Mouse (Mus musculus) lung, embryonic 14.5 days (tissue): ENCODE results near the gene Thbs1. TPM values are rescaled to one million over a fixed set of nuclear protein-coding genes. Genes with fewer than 3 reads are reported as not detected.

Source experiments
- ATAC-seq: fragments of 200-750 bp; cut with Nextera tagmentation; 2 replicates; pipeline ENCODE4 v1.8.0; 2017; ENCODE audit warnings: mild to moderate bottlenecking, moderate TSS enrichment, moderate library complexity; ENCODE audit not compliant: insufficient read depth
- DNase-seq: peaks from one replicate; pipeline ENCODE4 v3.0.0-alpha.2; 2015
- H3K27ac ChIP-seq: fragments of 300-500 bp; sonication (generic); 2 replicates; pipeline ENCODE4 v1.5.1; 2014; ENCODE audit warnings: low read depth, mild to moderate bottlenecking, moderate library complexity
- H3K27me3 ChIP-seq: fragments of 300-500 bp; sonication (generic); 2 replicates; pipeline ENCODE4 v1.6.1; 2014; ENCODE audit warnings: low read length, control low read depth; ENCODE audit not compliant: insufficient read depth
- H3K36me3 ChIP-seq: fragments of 300-500 bp; sonication (generic); 2 replicates; pipeline ENCODE4 v1.6.1; 2014; ENCODE audit warnings: control low read depth; ENCODE audit not compliant: insufficient read depth
- H3K4me1 ChIP-seq: fragments of 300-500 bp; sonication (generic); 2 replicates; pipeline ENCODE4 v1.6.1; 2014; ENCODE audit warnings: antibody characterized with exemption, control low read depth; ENCODE audit not compliant: insufficient read depth
- H3K4me2 ChIP-seq: fragments of 300-500 bp; sonication (generic); 2 replicates; pipeline ENCODE4 v1.6.1; 2014; ENCODE audit warnings: mild to moderate bottlenecking
- H3K4me3 ChIP-seq: fragments of 300-500 bp; sonication (generic); 2 replicates; pipeline ENCODE4 v1.5.1; 2014; ENCODE audit warnings: low read depth, low read length
- H3K9ac ChIP-seq: fragments of 300-500 bp; sonication (generic); 2 replicates; pipeline ENCODE4 v1.6.1; 2014
- H3K9me3 ChIP-seq: fragments of 300-500 bp; sonication (generic); 2 replicates; pipeline ENCODE4 v1.6.1; 2016; ENCODE audit warnings: low read depth, low read length, control low read depth
- CTCF ChIP-seq: IDR thresholded peaks from 2 replicates; pipeline ENCODE4 v1.5.1; 2016; ENCODE audit warnings: antibody characterized with exemption, low read depth
- WGBS: fragments of 180-500 bp; shearing (Covaris S2); extraction: QIAGEN DNeasy Blood & Tissue Kit; methylation state at CpG from one replicate; pipeline ENCODE4 v1.1.7; 2014; 5-methylcytosine and 5-hydroxymethylcytosine counted together
- polyA plus RNA-seq: library from polyadenylated mRNA; unstranded; fragments of >200 nt; fragmentation: Nextera tagmentation; extraction: Ambion mirVana; gene quantifications from 2 replicates; pipeline ENCODE4 v1.2.1, GENCODE M21; 2014

Thbs1 gene
- polyA plus RNA-seq, 1 experiment from 2014 or later: 287 TPM

DNA sequence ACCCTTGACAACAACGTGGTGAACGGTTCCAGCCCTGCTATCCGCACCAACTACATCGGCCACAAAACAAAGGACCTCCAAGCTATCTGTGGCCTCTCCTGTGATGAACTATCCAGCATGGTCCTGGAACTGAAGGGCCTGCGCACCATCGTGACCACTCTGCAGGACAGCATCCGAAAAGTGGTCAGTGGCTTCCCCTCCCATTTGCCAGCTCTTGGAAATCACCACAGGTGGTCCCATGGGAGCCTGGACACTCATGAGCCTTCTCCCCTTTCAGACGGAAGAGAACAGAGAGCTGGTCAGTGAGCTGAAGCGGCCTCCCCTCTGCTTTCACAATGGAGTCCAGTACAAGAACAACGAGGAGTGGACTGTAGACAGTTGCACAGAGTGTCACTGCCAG is 3.0 kb downstream of the Thbs1 start:
- TF ChIP-seq CTCF: no peak
- Histone ChIP-seq H3K4me3 (peak overlapping the region; percentile 64), H3K4me2 (peak overlapping the region; percentile 80), H3K9me3 (no peaks in the 10 kb centered on the region), H3K27me3 (no peaks in the 10 kb centered on the region), H3K4me1 (peaks cover 11% of the 10 kb centered on the region), H3K9ac (peak overlapping the region; percentile 79), H3K27ac (peak overlapping the region; percentile 82; the same call in 1 of the 2 replicates), H3K36me3 (peaks cover 68% of the 10 kb centered on the region)
- DNase-seq (no peak), ATAC-seq (no peak)
- 53% methylated on average over 10 of the region's 10 CpGs for WGBS

DNA sequence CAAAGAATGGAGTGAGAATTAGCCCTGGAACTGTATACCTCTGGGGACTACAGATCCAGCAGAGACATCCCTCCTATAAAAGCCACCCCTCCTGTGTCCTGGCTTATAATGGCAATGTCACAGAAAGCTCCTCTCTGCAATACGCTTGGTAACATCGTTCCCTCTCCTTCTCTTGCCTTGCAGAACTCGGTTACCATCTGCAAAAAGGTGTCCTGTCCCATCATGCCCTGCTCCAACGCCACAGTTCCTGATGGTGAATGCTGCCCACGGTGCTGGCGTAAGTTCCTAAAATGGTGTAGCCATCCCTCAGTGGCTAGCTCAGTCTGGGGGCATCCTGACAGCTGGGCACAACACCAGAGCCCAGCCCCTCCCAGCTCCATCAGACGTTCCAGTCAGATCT is 4.0 kb downstream of the Thbs1 start:
- Histone ChIP-seq H3K9me3 (no peaks in the 10 kb centered on the region), H3K4me1 (peaks cover 3% of the 10 kb centered on the region; the same call in 1 of the 2 replicates), H3K9ac (peak overlapping the region; percentile 79), H3K27me3 (no peaks in the 10 kb centered on the region), H3K36me3 (peaks cover 78% of the 10 kb centered on the region), H3K4me3 (peak overlapping the region; percentile 64), H3K4me2 (peak overlapping the region; percentile 80), H3K27ac (peak overlapping the region; percentile 48; the same call in 1 of the 2 replicates)
- ATAC-seq (no peak), DNase-seq (no peak)
- no peak for TF ChIP-seq CTCF
- WGBS: 61% methylated on average over 7 of the region's 7 CpGs

DNA sequence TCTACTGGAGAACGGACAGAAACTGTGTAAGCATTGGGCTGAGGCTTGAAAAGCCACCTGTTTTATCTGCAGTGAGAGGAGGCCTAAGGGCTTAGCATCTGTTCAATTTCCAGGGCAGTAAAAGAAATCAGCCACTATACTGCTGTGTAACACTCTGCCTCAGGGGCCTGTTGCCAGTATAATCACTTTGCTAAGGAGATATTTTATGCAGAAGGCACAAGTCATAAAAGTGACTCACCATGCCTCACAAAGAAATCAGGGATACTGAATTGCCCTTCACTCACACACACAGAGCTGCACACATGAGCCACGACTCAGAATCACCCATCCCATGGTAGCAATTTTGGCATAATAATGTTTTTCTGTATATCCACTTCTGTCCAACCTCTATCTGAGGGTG is 4.5 kb downstream of the Thbs1 start:
- Histone ChIP-seq H3K4me1 (0 out of 2 replicates have a peak, but pooled peaks cover 3% of the 10 kb centered on the region), H3K4me3 (peak overlapping the region; percentile 64), H3K27me3 (no peaks in the 10 kb centered on the region), H3K4me2 (peak overlapping the region; percentile 80), H3K36me3 (peaks cover 83% of the 10 kb centered on the region), H3K9ac (peak overlapping the region; percentile 79), H3K27ac (no peak overlapping the region), H3K9me3 (no peaks in the 10 kb centered on the region)
- no peak for TF ChIP-seq CTCF
- WGBS: 54% methylated on average over 2 of the region's 2 CpGs
- no peak for ATAC-seq
- DNase-seq: no peak

DNA sequence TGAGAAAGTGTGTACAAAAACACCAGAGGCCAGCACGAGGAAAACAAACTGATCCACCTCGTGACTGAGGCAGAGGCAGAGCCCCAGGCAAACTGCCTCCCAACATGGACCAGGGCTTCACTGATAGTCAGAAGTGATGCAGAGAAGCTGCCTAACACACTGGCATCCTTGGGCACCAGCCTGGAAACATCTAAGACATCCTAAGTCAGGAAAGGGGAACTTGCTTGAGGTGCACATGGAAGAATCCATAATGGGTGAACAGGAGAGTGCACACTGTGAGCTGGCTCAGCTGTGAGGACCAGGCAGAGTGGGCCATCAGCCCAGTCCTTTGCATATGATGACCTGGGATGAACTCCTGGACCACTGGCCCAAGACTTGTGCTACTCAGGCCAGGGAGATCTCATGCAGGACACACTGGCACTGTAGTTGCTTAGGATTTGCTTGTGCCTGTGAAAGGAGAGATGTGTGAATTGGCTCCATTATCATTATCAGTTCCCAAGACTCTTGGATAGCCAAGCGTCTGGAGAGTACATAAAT is 5.1 kb downstream of the Thbs1 start:
- WGBS: 46% methylated on average over 3 of the region's 3 CpGs

DNA sequence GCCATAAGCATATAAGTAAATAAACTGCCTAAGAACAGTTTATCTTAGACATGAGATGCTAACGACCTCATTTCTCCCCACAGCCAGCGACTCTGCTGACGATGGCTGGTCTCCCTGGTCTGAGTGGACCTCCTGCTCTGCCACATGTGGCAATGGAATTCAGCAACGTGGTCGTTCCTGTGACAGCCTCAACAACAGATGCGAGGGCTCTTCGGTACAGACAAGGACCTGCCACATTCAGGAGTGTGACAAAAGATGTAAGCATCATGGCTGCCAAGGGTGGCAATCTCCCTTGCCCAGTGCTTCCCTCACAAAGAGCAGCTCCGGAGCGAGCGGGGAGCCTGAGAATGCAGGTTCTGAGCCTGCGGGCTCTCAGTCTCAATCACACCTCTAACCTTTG is 5.7 kb downstream of the Thbs1 start:
- no peaks in the 10 kb centered on the region for H3K9me3 ChIP-seq
- no peak overlapping the region for H3K9ac ChIP-seq
- H3K27me3 ChIP-seq: no peaks in the 10 kb centered on the region
- peak overlapping the region; percentile 4; the same call in 1 of the 2 replicates for H3K4me2 ChIP-seq
- ATAC-seq (no peak), DNase-seq (no peak)
- no peak for TF ChIP-seq CTCF
- H3K36me3 ChIP-seq: peaks cover 96% of the 10 kb centered on the region
- H3K27ac ChIP-seq: no peak overlapping the region
- H3K4me1 ChIP-seq: 0 out of 2 replicates have a peak, but pooled peaks cover 3% of the 10 kb centered on the region
- H3K4me3 ChIP-seq: no peak overlapping the region
- WGBS: 43% methylated on average over 11 of the region's 11 CpGs

More for the DNA sequence above, 5.1 kb downstream of the Thbs1 start:
- Histone ChIP-seq H3K27ac (no peak overlapping the region), H3K4me3 (peak overlapping the region; percentile 64; the same call in 1 of the 2 replicates), H3K4me1 (0 out of 2 replicates have a peak, but pooled peaks cover 3% of the 10 kb centered on the region), H3K36me3 (peaks cover 90% of the 10 kb centered on the region), H3K4me2 (peak overlapping the region; percentile 80), H3K9ac (peak overlapping the region; percentile 79; the same call in 1 of the 2 replicates), H3K9me3 (no peaks in the 10 kb centered on the region), H3K27me3 (no peaks in the 10 kb centered on the region)
- no peak for TF ChIP-seq CTCF
- ATAC-seq: no peak
- DNase-seq: no peak

DNA sequence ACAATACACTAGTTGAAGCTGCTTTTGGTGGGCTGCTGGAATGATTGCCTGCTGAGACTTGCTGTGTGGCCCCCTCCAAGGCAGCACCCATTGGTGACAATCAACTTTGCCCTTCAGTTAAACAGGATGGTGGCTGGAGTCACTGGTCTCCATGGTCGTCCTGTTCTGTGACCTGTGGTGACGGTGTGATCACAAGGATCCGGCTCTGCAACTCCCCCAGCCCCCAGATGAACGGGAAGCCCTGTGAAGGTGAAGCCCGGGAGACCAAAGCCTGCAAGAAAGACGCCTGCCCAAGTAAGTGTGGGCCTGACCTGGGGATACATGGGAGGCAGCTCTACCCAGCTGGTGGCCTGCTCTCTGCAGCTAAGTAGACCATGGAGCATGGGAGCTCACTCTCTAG is 6.4 kb downstream of the Thbs1 start:
- Histone ChIP-seq H3K4me2 (peak overlapping the region; percentile 10; the same call in 1 of the 2 replicates), H3K9me3 (no peaks in the 10 kb centered on the region), H3K4me1 (0 out of 2 replicates have a peak, but pooled peaks cover 3% of the 10 kb centered on the region), H3K27me3 (no peaks in the 10 kb centered on the region), H3K9ac (no peak overlapping the region), H3K27ac (no peak overlapping the region), H3K4me3 (no peak overlapping the region), H3K36me3 (peaks cover 100% of the 10 kb centered on the region)
- DNase-seq (no peak), ATAC-seq (no peak)
- no peak for TF ChIP-seq CTCF
- 61% methylated on average over 6 of the region's 6 CpGs for WGBS

DNA sequence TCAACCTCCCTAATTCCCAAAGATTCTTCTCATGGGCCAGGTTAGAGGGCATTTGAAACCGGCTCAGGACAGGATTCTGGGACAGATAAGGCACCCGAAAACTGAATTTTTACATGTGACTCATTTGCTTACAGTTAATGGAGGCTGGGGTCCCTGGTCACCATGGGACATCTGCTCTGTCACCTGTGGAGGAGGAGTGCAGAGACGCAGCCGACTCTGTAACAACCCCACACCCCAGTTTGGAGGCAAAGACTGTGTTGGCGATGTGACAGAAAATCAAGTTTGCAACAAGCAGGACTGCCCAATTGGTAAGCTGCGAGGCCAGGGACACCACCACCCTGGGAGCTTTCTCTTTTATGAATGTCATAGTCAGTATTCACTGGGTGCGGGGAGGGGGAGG is 6.8 kb downstream of the Thbs1 start:
- 82% methylated on average over 7 of the region's 7 CpGs for WGBS

More for the DNA sequence above, 6.8 kb downstream of the Thbs1 start:
- Histone ChIP-seq H3K4me3 (no peak overlapping the region), H3K4me1 (0 out of 2 replicates have a peak, but pooled peaks cover 3% of the 10 kb centered on the region), H3K27me3 (no peaks in the 10 kb centered on the region), H3K4me2 (peak overlapping the region; percentile 10; the same call in 1 of the 2 replicates), H3K36me3 (peaks cover 100% of the 10 kb centered on the region), H3K9ac (no peak overlapping the region), H3K27ac (no peak overlapping the region), H3K9me3 (no peaks in the 10 kb centered on the region)
- ATAC-seq (no peak), DNase-seq (no peak)
- TF ChIP-seq CTCF: no peak
